Mouse (Mus musculus): ENCODE results near the gene Lyar. TPM values are rescaled to one million over a fixed set of nuclear protein-coding genes. Genes with fewer than 3 reads are reported as not detected.

The Lyar gene
- total RNA-seq (2021), result 10 to 100 TPM; 13.0 to 19.1 TPM
- long read RNA-seq, experiment 1, transcript Lyar-201 (9 exons, 1,563 nt), result major isoform, 19 of 30 reads
- long read RNA-seq, experiment 1, partial matches to known transcripts, result 4 of 30 reads
- long read RNA-seq, experiment 1, other reads (novel, unspliced or antisense), result 7 of 30 reads
- long read RNA-seq, experiment 2, transcript Lyar-201 (9 exons, 1,563 nt), result major isoform, 29 of 46 reads
- long read RNA-seq, experiment 2, partial matches to known transcripts, result 3 of 46 reads
- long read RNA-seq, experiment 2, other reads (novel, unspliced or antisense), result 14 of 46 reads

DNA sequence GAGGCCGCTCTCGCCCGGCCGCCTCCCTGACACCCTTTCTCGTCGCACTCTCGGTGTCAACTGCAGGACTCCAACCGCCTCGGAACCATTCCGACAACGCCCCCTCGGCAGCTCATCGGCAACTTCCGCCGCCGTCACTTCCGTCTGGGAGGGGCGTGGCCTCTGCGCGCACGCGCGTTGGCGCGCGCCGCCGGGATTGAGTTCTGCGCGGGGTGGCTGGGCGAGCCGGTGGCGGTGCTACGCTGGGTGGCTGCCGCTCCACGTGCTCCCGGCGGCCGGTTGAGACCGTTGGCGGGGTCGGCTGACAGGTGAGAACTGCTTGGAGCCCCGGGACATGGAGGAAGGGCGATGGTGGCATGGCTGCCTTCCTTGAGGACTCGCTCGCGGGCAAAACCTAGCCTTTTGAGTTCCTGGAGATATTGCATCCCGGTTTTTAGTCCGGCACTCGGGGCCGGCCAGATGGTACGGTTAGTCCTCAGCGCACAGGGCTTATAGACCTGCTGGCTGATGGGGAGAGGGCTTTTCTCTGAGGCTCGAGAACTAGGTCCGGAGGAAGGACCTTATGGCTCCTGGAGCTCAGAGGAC, at the start of gene Lyar, which contains the start of gene Zbtb49:
Gene Lyar, plus strand, starts transcription at position 143 of the 585 bp plus-strand sequence.
Gene Zbtb49, minus strand, starts transcription at position 130 of the 585 bp plus-strand sequence.
- DNase-seq, result peak; percentile 89 to 93
- intact Hi-C loops (cut with DNase I), result no loop called here

DNA sequence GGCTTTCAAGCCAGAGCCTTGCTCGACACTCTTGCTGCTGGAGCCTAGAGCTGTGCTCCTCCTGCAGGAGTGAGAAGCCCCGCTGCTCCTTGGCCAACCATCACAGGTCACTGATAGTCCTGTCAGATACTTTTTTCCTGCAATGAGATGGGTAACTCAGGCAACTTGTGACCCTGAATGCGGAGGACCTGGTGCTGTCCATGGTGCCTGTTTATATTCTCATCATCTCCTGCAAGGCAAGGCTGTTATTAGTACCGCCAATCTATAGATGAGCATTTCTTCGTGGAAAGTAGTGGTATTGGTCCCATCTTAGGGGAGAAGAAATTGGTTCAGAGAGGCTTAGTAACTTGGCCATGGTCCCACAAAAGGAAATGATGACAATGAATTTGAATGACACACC, 46.5 kb upstream of the Lyar start:
- intact Hi-C loops (cut with DNase I), result no loop called here
- DNase-seq, result no peak

DNA sequence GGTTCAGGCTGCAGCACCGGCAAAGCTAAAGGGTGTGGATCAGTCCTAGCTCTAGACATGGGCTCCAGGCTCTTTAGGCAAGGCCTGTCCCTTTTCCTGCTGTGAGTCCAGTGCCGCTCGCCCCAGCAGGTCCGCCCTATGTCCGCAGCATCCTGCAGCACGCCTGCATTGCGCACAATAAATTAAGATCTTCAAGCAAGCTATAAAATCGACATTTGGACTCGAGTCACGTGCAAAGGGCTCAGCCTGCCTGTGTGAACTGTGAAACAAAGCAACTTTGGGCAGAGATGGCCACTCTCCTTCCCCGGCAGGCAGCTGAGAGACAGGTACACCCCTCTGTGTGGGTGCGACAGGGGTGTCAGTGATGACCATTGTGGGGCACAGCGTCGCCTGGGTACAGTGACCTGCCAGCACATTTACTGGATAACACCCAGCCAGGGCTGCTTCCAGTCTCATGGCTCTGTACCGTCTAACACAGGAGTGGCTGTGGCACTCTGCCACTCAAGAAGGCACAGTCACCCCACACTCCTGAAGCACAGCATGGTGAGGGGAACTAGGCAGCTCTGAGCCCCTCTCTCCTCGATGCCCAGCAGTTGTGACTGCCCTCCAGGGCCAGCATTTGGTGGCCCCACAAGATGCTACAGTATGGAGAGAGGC, 45.9 kb upstream of the Lyar start:
- intact Hi-C loops (cut with DNase I), result no loop called here
- no peak for DNase-seq

DNA sequence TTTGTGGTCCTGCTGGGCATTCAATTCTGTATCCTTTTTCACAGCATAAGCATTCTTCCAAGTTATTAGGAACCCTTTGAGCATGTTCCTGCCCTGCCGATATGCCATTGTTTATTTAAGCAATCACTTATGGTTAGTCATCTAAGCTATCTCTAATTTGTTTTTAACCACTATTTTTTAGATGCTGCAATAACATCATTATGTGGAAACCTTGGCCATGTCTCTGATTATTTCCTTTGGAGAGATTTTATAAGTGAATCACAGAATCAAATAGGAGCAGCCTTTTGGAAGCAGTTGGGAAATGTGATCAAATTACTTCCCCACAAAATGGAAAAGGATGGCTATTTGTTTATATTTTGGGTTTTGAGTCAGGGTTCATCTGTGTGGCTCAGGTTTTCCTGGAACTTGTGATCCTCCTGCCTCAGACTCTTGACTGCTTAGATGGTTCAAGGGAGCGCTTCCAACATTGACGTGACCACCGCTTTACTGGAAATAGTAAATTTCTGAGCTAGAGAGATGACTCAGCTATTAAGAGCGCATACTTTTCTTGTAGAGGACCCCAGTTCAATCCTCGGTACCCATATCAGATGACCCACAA, 35.5 kb upstream of the Lyar start:
- intact Hi-C loops (cut with DNase I), result no loop called here
- no peak for DNase-seq

DNA sequence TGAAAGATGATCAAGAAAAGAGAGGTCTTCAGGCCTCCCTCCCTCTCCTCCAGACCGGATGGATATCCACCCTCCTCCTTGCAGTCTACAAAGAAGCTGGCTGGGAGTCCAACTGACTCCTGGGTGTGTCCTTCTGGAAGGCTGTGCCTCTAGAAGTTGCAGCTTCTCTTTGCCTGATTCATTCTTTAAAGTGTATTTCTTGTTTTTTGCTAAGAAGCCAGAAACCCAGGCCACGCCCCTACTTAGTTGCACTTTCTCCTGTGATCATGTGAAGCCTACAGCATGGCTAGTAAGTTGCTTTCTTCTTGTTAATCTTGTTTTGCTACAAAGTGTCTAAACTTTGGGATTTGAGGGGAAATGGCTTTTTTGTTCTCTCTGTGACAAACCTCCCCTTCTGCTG, 33.3 kb upstream of the Lyar start:
- DNase-seq, result no peak
- intact Hi-C loops (cut with DNase I), result no loop called here

DNA sequence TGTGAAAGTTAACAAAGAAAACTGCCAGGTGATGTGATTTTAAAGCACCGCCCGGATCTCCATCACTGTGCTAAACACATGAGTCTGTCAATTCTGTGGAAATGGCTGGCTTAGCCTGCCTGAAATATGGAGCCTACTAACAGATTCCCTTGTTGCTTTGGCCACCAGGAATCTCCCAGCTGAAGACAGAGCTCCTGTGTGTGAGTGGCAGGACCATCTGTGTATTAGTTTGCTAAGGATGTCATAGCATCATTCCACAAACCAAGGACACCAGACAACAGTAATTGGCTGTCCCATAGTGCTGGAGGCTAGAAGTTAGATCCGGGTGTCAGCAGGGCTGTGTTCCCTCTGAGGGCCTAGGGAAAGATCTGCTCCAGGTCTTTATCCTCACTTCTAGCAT, 29.4 kb upstream of the Lyar start:
- intact Hi-C loops (cut with DNase I), result loop anchor here (5.0 kb wide), 1 partner anchor 94 kb away; no protein-coding TSS in a partner anchor

DNA sequence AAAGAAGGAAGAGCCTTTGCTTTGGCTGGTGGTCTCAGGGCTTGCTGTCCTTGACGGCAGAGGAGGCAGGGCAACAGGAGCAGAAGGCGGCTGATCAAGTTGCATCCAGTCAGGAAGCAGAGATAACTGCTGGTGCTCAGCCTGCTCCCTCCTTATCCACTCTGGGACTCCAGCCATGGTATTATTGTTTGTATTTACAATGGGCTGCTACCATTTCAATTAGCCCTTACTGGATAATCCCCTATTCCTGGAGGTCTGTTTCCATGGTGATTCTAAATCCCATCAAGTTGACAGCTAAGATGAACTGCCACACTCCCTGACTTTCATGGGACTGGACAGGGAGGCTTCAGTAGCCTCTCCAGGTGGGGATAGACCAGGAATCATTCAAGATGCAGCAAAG, 25.3 kb upstream of the Lyar start:
- DNase-seq, result no peak
- intact Hi-C loops (cut with DNase I), result loop anchor here (5.0 kb wide), 2 partner anchors 88 to 98 kb away; no protein-coding TSS in a partner anchor

More for the DNA sequence above, 29.4 kb upstream of the Lyar start:
- DNase-seq, result no peak

DNA sequence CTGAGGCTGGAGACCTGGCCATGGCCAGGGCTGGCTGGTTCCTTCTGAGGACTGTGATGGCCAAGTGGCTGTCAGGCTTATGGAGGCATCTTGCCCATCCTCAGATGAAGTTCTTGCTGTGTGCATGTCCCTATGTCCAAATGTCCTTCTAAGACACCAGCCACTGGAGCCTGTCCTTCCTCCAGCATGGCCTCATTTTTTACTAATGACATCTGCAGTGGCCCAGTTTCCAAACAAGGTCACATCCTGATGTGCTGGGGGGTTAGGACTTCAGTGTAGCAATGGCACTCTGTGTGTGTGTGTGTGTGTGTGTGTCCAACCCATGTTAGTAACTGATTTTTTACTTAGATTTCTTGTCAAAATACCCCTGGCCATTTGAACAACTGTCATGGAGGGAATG, 24.3 kb upstream of the Lyar start:
- no peak for DNase-seq
- intact Hi-C loops (cut with DNase I), result loop anchor here (5.0 kb wide), 1 partner anchor 89 kb away; no protein-coding TSS in a partner anchor

DNA sequence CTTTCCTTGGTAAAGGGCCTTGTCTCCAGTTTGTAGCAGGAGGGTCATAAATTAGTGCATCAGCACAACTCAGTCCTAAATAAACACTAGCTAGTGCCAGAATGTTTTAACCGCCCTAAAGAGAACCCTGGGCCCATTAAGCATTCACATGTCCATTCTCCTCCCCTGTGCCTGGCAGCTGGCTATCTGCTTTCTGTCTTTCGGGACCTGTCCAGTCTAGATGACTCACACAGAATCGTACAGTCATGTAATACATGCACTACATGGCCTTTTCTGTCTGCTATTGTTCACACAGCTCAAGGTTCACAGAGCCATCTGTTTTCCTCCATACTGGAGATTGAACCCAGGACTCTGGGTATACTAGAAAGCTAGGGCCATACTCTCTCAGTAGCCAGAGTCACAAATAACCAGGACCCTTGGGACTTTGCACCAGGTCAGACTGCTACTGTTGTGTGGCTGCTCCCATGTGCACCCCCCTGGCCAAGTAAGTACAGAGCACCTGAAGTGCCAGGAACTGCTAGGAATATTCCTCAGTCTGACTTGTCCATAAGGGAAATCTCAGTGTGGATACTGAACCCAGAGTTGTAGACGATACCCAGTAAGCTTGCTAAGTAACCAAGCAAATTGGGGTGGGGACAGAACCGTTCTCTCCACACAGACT, 23.3 kb upstream of the Lyar start:
- intact Hi-C loops (cut with DNase I), result loop anchor here (5.0 kb wide), 1 partner anchor 90 kb away; no protein-coding TSS in a partner anchor
- no peak for DNase-seq

DNA sequence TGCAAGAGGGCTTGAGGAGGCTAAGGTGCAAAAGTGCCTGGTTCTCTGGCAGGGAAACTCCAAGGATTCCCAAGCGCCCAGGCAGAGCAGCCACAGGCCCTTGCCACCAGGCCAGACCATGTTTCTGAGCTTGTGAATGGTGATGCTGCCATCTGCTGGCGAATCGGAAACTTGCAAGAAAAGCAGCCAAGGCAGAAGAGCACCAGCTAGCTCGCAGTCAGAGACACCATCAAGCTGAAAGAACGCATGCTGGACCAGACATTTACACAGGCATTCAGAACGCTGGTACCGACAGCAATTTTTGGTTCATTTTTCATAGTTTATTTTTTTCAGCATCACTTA, 22.8 kb upstream of the Lyar start:
- intact Hi-C loops (cut with DNase I), result loop anchor here (5.0 kb wide), 1 partner anchor 90 kb away; no protein-coding TSS in a partner anchor
- DNase-seq, result peak; percentile 68 to 81

DNA sequence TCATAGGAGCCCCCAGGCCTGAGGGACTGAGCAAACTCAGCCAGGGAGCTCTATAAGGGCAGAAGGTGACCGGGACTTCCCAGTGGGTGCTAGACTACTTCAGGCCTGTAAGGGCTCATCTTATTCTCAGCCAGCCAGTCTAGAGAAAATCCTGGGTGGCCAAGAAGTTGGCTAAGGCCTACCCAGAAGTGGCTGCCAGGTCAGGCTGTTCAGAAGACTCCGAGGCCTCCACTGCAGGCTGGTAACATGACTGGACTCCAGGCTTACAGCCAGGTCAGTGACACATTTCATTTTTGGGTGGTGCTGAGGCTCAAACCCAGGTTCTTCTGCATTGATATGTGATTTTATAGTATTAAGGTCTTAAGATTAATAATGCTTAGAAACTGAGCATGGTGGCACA, 20.6 kb upstream of the Lyar start:
- intact Hi-C loops (cut with DNase I), result loop anchor here (5.0 kb wide), 1 partner anchor 92 kb away; no protein-coding TSS in a partner anchor
- no peak for DNase-seq

DNA sequence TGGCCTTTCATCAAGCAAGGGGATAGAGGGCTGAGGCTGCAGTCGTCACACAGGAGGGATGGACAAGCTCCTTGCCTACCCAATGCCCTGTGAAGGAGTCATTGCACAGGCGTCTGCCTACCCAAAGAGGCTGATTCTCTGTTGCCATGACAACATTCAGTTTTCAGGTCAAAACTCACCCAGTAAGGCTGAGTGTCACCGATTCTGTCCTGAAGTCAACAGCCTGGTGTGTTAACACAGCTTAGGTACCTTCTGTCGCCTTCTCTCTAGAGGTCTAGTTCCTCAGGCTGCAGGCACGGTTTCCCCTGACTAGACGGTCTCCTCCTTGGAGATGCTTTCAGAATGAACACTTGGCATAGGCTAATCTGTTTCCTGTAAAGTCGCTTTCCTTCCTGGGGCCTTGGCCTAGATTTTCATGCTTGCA, 15.0 kb upstream of the Lyar start:
- intact Hi-C loops (cut with DNase I), result no loop called here
- DNase-seq, result no peak

DNA sequence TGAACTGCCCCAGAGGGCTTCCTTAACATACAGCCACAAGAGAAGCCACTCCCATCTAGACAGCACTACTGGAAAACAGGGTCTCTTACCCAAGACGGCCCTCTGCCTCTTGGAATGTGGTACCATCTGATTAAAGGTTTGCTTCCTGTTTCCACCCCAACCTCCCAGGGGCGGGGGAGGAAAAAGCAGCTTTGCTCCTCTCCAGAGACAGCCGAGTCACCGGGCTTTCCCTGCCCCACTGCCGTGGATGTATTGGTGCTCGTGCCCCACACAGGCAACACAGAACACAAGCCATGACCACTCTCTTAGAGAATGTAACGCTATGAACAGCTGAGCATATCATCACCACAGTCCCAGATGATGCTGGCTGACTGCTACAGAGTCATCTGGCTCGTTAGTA, 11.3 kb upstream of the Lyar start:
- DNase-seq, result no peak
- intact Hi-C loops (cut with DNase I), result no loop called here

DNA sequence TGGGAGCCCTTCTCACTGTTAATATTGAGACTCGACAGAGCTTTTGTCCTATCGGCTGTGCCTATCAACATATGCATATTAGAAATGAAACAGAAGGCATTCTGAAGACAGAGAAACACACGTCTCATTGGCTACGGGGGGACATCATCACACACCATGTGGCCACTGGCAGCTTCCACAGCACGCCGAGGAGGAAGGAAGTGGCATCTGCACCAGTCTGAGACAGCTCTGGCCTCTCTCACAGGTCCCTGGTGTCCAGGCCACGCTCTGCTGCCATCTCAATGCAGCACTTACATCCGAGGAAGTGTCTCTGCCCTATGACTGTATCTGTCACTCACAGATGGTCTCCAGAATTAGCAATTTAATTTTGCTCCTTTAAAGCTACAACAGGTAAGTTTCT, 8.6 kb upstream of the Lyar start:
- intact Hi-C loops (cut with DNase I), result no loop called here
- no peak for DNase-seq

DNA sequence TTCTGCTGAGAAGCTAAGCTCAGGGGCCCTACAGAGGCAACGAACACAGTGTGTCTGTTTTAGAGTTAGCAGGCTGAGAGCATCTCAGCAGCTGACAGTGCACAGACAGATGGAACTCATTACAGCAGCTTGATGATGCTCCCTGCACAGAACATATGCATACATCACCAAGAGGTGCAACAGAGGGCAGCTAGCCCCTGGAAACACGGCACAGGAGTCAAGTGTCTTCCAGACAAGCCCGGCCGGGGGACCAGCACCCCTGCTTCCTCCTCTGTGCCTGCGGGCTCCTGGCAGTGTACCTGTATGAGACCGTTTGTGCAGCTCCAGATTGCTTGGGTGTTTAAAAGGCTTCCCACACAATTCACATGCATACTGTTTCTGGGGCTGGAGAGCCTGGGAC, 7.3 kb upstream of the Lyar start:
- intact Hi-C loops (cut with DNase I), result no loop called here
- DNase-seq, result no peak

DNA sequence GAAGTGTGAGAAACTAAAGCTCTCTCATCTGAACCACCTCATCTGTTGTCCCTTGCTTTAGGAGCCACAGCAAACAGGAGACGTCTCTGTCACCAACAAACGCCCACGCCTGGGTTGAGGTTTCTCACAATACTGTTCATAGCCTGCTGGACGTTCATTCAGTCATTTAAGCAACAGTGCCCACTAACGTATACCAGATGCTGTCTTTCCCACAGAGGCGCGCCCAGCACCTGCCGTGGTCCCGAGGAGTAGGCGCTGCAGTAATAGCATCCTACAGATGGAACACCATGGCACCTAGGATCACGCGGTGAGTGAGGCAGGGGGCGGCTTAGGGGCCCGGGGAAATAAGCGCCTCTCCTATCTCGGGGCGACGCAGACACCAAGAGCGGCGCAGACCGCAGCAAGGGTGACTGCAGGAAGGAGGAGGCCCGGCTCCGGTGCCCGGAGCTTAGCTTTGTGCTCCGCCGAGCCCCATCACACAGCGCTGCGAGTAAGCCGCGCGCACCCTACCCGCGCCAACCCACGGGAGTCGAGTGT, 431 bp upstream of the Lyar start:
- intact Hi-C loops (cut with DNase I), result no loop called here
- DNase-seq, result no peak

DNA sequence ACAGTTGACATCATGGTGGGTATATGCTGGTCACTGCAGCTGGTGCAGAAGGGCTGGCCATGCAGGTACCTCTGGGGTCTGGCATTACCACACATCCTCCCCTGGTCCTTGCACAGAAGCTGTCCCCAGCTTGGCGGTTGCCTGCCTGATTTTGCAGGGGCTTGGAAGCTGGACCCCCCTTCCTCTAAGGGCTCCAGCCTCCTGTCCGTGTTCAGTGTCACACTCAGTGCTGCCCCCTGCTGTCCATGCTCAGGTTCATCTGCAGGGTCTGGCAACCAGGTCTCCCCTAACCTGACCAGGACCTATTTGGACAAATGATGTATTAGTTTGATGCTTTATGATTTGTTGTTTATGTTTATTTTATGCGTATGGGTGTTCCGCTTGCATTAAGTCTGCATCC, 15.2 kb downstream of the Lyar start:
- intact Hi-C loops (cut with DNase I), result no loop called here
- DNase-seq, result peak in 1 of 2 experiments; percentile 25

DNA sequence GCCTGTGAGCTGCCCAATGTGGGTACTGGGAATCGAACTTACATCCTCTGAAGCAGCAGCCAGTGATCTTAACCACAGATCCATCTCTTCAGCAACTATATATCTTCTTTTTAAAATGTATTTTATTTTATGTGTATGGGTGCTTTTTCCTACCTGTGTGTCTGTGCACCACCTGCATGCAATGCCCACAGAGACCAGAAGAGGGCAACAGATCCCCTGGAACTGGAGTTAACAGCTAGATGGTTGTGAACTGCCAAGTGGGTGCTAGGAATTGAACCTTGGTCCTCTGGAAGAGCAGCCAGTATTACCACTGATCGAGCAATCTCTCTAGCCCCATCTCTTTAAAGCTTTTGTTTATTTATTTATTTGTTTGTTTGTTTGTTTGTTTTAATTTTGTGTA, 16.4 kb downstream of the Lyar start:
- intact Hi-C loops (cut with DNase I), result no loop called here
- no peak for DNase-seq

DNA sequence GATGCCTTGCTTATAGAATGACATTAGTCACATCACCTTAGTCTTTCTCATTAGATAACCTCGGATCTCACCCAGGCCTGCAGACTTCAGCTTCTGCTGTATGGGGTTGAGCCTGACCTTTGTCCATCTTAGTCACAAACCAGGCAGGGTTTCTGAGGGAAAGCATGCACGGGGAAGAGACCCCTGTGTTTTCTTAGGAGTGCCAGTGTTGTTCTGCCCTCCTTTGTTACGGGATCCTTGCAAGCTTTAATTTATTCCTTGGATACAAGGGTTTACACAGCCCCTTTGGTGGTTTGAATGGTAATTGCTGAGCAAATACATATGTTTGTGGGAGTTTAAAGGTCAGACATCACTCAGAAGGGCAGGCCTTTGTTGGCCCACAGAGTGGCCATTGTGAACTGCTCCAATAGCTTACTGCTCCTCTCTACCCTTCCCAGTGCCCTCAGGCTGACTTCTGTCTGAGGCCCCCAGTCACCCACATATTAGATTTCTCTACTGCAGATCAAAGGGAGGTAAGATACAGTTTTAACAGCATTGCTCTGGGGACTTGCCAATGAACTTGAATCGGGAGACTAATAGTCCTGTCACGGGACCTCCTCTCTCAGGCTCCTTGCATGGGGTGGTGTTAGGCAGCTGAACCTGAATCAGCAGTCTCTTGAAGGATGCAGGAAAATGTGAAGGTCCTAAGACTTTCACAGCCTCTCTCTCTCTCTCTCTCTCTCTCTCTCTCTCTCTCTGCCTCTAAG, 20.6 kb downstream of the Lyar start:
- no peak for DNase-seq
- intact Hi-C loops (cut with DNase I), result no loop called here

DNA sequence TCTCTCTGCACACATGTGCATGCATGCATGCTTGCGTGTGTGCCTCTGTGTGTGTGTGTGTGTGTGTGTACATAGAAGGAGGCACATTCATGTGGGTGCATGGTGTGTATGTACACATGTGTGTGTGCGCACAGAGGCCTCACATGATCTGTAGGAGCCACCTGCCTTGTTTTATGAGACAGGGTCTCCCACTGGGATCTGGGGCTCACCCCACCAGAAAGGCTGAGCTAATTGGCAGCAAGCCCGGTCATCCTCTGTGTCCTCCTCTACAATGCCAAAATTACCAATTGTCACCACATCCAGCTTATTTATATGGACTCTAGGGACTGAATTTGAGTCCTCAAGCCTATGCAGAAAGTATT, 21.2 kb downstream of the Lyar start:
- no peak for DNase-seq
- intact Hi-C loops (cut with DNase I), result no loop called here
